Mouse (Mus musculus) MEL-GATA-1-ER (cell line): ENCODE measurements at regions not wholly inside any gene's neighbourhood (a gene's known extent, or its start where the extent isn't known, plus 50 kb on each side); places are given as distances from the start of the nearest gene placed in this dataset.

Source experiments
- DNase-seq: peaks from one replicate; pipeline ENCODE4 v3.0.0-alpha.2; 2012; ENCODE audit warnings: low read depth; ENCODE audit errors: extremely low read depth

DNA sequence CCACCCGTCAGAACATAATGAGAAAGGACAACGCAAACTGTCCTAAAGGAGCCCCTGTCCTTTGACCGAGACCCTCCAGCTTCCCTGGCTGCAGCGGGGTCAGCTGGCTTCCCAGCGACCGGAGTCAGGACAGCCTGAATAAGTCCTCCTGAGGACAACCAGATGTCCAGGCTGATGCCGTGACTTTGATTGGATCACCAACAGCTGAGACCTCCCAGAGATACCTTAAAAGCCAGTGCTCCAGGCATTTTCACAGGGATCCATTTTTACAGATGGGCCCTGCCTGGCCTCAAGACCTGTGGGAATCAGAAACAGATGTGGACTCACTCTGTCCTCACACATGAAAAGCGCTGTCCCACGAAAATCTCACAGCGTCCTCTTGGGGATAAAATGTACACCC is 158.7 kb upstream of the Foxq1 start:
- no peak for DNase-seq

GRCm38 (mm10) chr13:31400401-31400800 is 155.5 kb upstream of the Foxq1 start:
- DNase-seq: no peak

- DNase-seq: no peak
Observed at GRCm38 (mm10) chr13:31405312-31405711, 150.6 kb upstream of the Foxq1 start.

GRCm38 (mm10) chr13:31408439-31409122 is 147.4 kb upstream of the Foxq1 start:
- DNase-seq: no peak

- no peak for DNase-seq
Observed at GRCm38 (mm10) chr13:31409123-31409513, 146.8 kb upstream of the Foxq1 start.

DNA sequence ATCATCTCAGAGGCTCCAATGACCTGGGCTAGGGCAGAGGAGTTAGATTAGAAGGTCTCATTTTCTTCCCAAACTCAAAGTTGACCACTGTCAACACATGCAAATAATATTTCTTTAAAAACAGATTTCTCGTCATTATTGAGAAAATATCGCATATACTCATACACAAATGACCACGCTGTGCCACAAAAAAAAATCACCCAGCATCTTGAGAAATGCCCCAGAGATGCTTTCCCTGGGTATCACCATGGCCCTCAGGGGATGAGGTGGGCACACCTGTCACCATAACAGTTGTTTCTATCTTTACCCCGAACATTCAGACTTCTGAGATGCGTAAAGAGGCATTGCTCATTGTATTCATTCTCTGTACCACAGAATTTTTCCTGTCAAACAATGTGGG is 134.4 kb upstream of the Foxq1 start:
- no peak for DNase-seq

GRCm38 (mm10) chr13:31423599-31423998 is 132.3 kb upstream of the Foxq1 start:
- DNase-seq: no peak

GRCm38 (mm10) chr13:31425825-31426500 is 130.0 kb upstream of the Foxq1 start:
- no peak for DNase-seq

- DNase-seq: no peak
Observed at GRCm38 (mm10) chr13:31436434-31436833, 119.5 kb upstream of the Foxq1 start.

DNA sequence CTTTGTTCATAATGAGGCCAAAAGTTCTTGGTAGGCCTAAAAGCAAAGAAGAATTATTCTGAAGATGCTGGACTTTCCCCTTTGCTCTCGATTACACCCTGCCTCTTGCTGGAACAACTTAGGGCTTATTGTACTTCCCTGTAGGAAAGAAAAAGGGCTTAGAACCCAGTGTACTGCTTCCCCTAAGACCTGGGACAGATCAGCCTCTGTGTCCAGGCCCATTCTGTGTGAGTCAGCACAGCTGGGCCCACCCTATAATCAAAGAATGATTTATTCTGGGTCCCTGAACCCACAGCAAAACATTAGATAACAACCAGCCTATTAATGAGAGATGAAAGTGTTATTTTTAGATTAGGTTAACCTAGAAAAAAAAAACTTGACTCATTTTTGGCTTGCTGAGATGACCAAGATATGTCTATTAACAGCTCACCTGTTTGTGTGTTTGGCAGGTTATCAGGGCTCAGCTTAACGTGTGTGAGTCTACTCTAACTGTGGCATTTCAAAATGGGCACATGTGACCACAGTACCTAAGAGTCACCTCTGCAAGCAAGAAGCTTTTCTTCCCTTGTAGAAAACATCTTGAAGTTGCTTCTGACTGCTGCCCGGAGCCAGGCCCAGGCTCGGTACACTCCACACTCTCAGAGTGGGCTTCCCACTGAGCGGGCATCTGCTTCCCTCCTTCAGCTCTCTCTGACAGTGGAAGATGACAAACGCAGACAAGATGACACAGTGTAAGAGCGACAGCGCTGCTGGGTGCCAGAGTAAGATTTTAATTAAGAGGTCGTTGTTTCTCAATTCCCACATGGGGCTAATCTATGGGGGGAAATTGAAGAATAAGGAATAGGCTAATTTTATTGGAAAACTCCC is 115.9 kb upstream of the Foxq1 start:
- no peak for DNase-seq

DNA sequence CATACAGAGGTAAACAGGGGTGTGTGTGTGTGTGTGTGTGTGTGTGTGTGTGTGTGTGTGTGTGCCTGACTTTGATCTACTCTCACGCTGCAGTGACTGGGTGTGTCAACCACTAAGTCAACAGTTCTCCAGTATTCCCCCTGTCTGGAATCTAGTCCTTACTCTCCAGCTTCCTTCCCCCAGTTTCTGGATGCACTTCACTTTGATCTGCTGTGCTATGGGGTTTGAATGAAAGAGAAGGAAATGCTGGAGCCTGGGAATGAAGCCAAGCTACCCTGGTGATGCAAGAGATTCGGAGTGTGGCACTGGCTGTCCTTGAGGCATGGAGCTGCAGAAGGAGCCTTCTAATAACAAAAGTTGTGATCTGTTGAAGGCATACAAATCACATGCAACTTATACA is 97.1 kb upstream of the Foxq1 start:
- no peak for DNase-seq

- no peak for DNase-seq
Observed at GRCm38 (mm10) chr13:31465141-31465540, 90.8 kb upstream of the Foxq1 start.

DNA sequence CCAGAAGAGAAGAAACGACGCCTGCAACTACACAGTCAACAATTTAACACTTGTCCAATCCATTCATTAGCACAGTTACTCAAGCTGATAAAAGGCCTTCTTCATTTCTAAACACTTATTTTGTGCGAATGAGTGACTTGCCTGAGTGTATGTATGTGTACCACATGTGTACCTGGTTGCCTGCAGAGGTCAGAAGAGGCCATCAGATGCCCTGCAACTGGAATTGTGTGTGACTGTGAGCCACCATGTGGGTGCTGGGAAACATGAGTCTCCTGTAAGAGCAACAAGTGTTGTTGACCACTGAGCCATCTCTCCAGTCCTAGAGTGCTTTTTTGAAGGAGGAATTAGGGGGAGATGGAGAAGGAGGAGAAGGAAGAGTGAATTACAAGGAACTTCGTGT is 90.2 kb upstream of the Foxq1 start:
- no peak for DNase-seq

DNA sequence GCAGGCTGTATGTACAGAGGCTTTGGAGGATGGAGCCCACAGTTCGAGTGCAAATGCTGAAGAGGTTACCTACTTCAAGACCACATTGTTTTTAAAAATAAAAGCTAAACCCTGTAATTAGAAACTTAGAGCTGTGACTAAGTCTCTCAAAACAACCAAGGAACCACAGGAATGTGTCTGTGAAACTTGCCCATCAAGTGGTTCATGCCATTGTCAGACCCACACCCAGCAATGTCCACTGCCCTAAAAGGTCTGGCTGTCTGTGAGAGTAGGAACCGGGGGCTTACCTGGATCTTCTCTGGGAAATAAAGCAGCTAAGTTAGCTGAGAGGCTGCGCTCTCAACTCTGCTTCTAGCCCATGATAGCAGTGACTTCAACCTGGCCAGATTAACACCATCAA is 87.8 kb upstream of the Foxq1 start:
- DNase-seq: no peak

DNA sequence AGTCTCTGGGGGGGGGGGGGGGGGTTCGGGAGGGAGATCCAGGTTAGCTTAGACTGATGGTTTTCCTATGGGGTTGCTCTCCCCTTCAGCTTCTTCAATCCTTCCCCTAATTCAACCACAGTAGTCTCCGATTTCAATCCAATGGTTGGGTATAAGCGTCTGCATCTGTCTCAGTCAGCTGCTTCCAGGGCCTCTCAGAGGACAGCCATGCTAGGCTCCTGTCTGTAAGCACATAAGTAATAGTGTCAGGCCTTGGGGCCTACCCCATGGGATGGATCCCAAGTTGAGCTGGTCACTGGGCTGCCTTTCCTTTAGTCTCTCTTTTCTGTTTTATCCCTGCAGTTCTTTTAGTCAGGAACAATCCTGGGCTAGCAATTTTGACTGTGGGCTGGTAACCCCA is 87.0 kb upstream of the Foxq1 start:
- no peak for DNase-seq

DNA sequence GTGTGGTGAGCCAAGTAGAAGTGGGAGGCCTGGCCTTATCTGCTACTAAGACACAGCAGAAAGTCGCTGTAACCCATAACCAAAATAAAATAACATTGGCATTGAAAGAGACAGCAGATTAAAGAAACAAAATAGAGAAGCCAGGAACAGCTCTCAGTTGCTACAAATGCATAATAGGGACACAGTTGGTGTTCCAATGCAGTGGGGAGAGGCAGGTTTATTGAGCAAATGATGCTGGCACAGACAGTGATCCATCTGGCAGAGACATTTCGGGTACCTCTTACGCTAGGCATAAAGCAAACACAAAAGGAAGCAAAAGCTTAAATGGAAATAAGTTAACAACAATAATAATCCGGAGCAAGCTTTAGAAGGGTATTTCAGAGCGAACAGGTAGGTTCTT is 83.6 kb upstream of the Foxq1 start:
- DNase-seq: no peak

GRCm38 (mm10) chr13:31472804-31473203 is 83.1 kb upstream of the Foxq1 start:
- DNase-seq: no peak

DNA sequence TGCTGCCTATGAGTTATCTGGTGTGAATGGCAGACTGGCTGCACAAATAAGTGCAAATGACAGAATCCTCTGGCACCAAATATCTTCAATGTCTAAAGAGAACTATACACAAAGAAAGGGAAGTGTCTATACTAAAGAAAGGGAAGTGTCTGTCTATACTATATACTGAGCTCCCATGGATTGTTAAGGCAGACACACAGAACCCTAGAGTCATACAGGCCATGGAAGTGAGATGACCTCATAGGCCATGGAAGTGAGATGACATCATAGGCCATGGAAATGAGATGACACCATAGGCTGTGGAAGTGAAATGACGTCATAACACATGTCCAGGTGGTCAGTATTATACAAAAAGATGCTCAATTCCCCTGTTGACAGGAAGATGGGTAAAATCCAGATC is 82.7 kb upstream of the Foxq1 start:
- no peak for DNase-seq

DNA sequence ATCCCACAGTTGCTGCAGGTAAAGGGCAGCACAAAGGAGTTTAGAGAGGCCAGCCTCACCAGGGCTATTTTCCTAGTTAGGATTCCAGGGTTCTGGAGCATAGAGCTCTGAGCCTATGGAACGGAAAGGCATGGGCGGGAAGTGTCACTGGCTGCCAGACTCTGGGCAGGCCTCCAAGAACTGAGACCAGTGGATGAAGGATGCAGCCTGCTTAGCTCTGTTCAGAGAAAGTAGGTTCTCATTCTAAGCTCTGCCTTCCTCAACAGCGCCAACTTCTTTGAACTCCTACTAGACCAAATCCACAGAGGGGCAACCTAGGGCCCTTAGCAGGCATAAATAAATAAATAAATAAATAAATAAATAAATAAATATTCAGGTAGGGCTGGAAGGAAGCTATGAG is 80.1 kb upstream of the Foxq1 start:
- no peak for DNase-seq

DNA sequence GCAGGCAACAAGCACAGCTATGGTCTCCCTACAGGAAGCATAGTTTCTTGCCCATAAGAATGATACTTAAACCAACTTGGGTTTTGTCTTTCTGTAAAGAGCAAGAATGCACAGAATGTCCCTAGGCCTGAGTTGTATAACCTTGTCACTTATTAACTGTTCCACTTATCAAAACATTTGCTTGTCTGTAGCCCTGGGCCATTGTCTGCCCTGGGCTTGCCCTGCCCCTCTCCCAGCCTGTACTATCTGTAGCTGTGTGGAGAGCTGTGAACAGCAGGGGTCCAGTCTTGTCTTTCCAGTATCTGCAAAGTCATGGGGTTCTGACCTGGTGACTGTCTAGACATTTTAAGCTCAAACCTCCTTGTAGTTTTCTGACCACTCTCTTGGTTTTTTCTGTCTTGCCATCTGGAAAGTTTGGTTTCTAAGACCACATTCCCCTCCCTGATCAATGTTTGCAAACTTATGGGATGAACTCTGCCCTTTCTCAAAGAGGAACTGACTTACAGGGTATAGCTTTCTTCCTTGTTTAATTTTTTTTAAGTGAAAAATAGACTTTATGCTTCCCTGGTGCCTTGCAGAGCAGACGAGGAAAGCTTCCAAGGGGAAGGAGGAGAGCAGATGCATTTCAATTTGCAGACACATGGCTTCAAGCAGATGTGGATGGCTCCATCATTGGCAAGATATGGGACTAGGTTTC is 78.6 kb upstream of the Foxq1 start:
- no peak for DNase-seq

- no peak for DNase-seq
Observed at GRCm38 (mm10) chr13:31481105-31481844, 74.7 kb upstream of the Foxq1 start.
